Mouse (Mus musculus): ENCODE results near the gene Slc25a30.
A peak's percentile ranks its signal among the peaks of the same experiment; 100 is the strongest.
"Not testable (repeated sequence)": the region's sequence is repeated elsewhere in the genome, so short reads cannot be mapped to it uniquely, and the experiment has no call there.

Gene Slc25a30

GRCm38 (mm10) chr14:75791372-75791771 lies 4.5 kb upstream of the Slc25a30 start:
- DNase-seq = no peak

GRCm38 (mm10) chr14:75790411-75790996 lies 3.7 kb upstream of the Slc25a30 start:
- DNase-seq = no peak

- no peak for DNase-seq
Observed at GRCm38 (mm10) chr14:75789291-75789690, 2.5 kb upstream of the Slc25a30 start.

DNA sequence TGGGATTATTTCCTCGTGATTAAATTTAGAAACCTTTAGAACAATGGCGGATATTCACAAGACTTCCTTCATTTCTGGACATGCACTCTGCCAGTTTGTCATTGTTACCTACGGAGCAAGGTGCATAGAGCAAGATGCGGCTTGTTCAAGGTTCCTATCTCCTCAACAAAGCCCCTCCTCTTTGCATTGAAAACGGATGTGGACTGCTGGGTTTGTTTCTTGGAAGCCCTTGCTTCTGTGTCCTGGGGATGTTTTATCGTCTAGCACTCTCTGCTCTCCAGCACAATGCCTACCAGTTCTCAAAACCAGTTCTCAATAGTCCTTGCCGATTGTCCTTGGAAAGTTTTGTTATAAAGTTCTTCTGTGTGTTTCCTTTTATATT lies 948 bp upstream of the Slc25a30 start:
- no peak for DNase-seq

DNA sequence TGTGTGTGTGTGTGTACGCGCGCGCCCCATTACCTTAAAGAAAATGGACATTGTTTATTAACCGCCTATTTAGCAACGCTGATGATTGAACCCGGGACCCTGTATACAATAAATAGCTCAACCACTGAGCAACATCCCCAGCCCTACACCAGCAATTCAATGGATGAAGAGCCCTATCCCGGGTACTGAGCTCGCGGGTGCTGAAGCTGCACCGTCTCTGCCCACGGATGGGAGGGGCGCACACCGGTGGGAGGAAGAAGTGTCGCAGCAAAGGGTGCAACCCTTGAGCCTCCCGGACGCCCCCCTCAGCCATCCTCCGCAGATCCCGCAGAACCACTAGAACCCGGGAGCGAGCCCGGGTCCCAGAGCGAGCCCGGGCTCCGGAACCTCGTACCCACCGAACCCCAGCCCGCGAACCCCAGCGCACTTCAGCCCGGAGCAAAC lies 391 bp downstream of the Slc25a30 start:
- peak; percentile 79 for DNase-seq

DNA sequence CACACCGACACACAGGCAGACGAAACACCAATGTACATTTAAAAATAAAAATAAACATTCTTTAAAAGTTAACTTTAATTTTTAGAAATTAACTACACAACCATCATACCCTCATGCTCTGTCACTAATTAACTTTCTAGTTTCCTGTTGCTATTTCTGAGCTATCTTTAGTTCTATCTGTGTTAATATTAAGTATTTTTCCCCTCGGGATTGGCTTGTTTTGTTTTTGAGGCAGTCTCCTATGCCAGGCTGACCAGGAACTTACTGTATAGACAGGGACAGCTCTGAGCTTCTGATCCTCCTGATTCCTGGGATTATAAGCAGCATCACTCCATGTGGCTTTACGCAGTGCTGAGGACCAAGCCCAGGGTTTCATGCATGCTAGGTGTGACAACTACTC lies 6.9 kb downstream of the Slc25a30 start:
- no peak for DNase-seq

- no peak for DNase-seq
Observed at GRCm38 (mm10) chr14:75776637-75777036, 10.2 kb downstream of the Slc25a30 start.

- DNase-seq = no peak
Observed at GRCm38 (mm10) chr14:75773431-75773830, 13.4 kb downstream of the Slc25a30 start.

DNA sequence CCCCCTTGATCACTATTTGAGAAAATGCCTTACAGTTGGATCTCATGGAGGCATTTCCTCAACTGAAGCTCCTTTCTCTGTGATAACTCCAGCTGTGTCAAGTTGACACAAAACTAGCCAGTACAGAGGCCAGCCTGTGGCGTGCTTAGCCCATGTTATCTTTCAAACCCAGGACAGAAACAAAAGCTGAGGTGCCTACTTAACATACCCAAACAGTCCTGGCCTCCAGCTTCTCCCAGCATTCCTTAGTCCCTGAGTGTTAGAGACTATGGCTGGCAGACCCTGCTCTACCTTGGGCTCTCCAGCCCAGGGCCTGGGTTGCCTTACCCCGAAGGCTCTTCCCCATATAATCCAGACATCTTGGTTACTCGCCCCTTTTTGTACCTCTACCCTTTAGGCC lies 14.4 kb downstream of the Slc25a30 start:
- not testable (repeated sequence) for DNase-seq

GRCm38 (mm10) chr14:75771101-75771501 lies 15.7 kb downstream of the Slc25a30 start:
- peak; percentile 39 for DNase-seq

DNA sequence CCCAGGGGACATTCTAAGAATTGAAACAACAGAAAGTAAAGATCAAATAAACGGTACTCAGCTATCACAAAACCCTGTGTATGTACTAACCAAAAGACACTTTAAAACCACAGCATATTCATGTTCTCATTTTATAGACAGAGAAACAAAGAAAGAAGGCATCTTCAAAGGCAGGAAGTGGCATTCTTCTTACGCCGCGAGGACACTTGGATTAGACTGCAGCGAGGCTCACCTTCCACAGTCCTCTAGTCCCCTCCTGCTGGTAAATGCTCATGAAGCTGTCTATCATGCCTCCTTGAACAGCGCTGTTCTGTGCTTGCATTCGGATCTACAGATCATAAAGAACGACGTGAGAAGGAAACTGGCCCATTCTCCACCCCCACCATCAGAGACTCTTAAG lies 17.5 kb downstream of the Slc25a30 start:
- peak; percentile 52 for DNase-seq

- no peak for DNase-seq
Observed at GRCm38 (mm10) chr14:75768275-75768608, 18.6 kb downstream of the Slc25a30 start.

DNA sequence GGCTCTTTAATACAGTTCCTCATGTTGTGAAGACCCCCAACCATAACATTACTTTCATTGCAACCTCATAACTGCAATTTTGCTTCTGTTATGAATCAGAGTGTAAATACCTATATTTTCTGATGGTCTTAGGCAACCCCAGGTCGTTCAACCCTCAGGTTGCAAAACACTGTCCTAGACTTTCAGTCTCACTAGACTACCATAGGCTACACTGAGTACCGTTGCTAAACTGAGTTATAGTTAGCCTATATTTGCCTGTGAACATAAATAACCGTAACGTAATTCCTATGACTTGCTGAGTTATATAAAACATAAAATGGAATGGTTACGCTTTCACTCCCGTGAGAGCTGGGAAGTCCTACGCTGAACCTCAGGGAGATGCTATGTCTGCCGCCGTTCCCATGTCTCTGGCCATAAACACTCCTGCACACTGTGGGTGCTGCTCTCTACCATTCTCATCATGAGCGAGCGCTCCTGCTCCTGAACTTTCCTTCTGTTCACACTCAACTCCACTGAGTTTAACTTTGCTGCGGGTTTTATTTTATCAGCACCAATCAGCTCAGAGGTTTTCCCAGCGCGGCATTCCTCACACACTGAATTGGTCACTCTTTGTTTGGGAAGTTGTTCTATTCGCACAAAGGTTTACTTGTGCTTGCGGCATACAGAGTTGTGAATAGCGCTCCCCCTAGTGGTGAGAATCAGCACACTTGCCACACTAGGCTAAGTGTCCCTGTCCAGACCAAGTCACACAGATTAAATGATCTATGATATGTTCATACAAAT lies 19.2 kb downstream of the Slc25a30 start:
- DNase-seq = peak; percentile 80

DNA sequence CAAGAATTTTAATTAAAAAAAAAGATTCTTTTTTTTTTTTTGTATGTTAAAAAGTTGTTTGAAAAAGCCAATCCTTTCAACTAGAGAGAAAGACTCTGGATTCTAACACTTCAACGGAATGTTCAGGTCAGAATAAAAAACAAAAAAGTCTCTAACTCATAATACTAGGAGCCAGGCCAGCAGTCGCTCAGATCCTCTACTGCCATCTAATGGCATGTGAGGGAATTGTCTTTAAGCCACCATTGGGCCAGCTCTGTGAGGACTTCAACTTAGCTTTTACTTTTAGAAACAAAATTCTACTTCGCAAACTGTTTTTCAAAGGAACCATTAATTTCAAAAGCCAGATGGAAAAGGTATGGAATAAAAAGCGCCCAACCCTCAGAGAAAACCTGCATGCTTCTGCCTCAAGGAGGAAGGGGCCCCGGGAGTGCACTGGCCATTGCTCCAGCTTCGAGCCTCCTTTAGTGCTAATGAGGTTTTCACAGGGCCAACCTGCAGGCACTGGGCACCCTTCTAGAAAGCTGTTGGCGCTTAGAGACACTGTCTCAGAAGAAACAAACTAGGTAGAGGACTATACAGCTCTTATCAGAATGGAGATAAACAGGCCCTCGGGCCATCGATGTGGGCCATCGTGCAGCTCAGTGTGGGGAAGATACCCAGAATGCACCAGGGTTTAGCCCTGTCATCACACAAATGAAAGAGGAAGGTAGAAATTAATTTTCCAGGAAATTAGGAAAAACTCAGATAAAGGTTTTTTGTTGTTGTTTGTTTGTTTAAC lies 25.6 kb downstream of the Slc25a30 start:
- peak; percentile 41 for DNase-seq

GRCm38 (mm10) chr14:75758401-75758800 lies 28.4 kb downstream of the Slc25a30 start:
- DNase-seq = no peak

DNA sequence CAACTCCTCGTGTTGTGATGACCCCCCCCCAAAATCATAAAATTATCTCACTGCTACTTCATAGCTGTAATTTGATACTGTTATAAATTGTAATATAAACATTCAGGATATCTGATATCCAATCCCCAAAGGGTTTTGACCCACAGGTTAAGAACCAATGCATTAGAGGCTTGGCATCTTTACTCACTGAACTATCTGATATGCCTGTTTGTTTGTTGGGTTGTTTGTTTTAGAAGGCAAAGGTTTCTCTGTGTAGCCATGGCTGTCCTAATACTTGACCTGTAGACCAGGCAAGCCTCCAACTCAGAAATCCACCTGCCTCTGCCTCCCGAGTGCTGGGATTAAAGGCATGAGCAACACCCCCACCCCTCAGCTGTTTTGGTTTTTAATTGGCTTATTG lies 29.0 kb downstream of the Slc25a30 start:
- DNase-seq = no peak

DNA sequence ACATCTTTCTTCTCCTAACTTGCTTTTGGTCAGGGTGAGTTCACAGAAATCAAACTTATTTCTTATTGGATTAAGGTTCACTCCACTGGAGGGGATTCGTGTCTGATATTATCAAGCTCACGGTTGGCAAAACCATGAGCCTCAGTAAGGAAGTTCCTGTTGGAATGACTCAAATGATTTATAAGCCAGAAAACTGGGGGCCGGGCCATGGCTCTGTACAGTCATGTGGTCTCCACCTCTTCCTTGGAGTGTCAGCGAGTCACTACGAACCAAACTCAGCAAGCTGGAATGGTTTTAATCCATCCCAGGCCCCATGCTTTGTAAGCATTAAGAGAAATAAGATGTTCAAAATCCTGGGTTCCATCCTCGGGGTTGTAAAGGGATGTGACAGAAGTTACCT lies 29.9 kb downstream of the Slc25a30 start:
- DNase-seq = no peak

GRCm38 (mm10) chr14:75753991-75754817 lies 32.6 kb downstream of the Slc25a30 start, which contains the start of gene Cog3:
TSS of gene Cog3 (minus strand) at chr14:75754517.
- peak; percentile 98 for DNase-seq

- no peak for DNase-seq
Observed at GRCm38 (mm10) chr14:75753206-75753605, 33.6 kb downstream of the Slc25a30 start.

DNA sequence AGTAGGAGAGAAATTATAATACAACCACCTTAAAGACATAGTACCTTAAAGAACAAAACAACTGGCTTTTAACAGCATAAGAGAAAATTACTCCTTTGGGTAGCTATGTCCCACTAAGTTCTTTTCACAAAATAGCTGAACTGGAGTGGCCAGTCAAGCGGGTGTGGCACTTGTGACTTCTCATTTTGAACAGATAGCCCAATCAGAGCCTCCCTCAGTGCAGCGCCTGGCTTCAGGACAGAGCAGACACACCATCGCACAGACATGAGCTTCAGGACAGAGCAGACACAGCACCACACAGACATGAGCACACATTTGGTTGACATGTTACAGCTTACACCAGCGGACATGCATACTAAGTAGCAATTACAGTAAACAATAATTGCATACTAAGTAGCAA lies 35.8 kb downstream of the Slc25a30 start:
- no peak for DNase-seq

DNA sequence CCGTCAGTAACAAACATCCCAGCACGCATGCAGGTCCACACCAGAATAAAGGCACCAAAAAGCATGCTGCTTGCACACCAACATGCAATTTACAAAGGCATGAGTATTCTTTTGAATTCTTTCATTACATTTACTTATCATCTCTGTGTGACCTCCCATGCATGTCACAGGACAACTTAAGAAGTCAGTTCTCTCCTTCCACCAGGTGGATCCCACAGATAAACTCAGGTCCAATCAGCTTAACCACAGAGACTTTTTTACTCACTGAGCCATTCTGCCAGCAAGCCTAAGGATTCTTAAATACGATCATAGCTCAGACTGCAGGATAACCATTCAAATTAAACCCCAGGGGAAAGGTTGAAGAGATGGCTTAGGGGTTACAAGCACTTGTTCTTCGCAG lies 37.7 kb downstream of the Slc25a30 start:
- no peak for DNase-seq

DNA sequence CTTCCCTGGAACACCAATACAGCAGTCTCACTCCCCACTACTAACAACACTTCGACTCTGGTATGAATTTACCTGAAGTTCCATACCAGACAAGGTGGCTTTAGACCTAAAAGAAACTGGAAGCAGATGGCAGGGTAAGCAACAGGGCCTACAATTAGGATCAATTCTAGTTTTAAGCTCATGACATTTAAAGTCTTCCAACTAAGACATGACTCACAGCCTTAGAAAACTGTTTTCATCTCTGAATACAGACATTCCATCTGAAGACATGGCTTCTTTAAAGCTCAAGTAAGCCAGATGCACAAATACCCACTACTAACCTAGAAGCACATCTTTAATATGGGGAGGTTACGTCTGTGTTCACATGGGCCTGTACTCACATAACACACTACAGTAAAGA lies 38.9 kb downstream of the Slc25a30 start:
- no peak for DNase-seq

DNA sequence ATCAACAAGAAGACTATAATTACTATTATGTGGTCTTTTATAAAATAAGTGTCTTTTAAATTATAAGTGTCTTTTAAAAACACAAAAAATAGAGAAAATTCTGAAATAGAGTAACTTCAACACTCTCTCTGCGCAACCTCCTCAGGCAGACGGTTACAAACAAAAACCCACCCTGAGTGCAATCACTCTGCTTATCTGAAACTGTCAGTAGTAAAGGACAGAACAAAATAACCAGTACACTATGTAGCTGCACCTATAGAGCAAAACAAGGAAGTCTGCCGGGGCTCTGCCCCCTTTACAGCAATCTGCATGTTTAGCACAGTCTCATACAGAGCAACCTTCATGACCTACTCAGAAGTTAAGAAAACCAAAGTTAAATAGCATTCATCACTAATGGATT lies 44.9 kb downstream of the Slc25a30 start:
- DNase-seq = no peak

All from thymus, postnatal 4 days (tissue).